Mouse (Mus musculus): Measurements from ENCODE around the gene Ccr10. TPM values are rescaled to one million over a fixed set of nuclear protein-coding genes. Genes with fewer than 3 reads are reported as not detected.

The Ccr10 gene
- polyA plus RNA-seq, 1 experiment from 2014 or later, result 0.33 TPM

- Histone ChIP-seq H3K4me3 (ENCODE audit: low read depth, low read length) (no peak overlapping the region), H3K9me3 (ENCODE audit: control insufficient read depth, low read depth, low read length) (no peaks in the 10 kb centered on the region), H3K4me1 (ENCODE audit: control insufficient read depth, insufficient read depth, low read length) (peaks cover 13% of the 10 kb centered on the region), H3K4me2 (replicated peaks; ENCODE audit: low read depth, low read length) (no peak overlapping the region), H3K27me3 (ENCODE audit: control insufficient read depth, insufficient read depth, low read length) (no peaks in the 10 kb centered on the region), H3K9ac (replicated peaks; ENCODE audit: low read depth, low read length) (no peak overlapping the region), H3K36me3 (ENCODE audit: control insufficient read depth, insufficient read depth, low read length) (no peaks in the 10 kb centered on the region), H3K27ac (ENCODE audit: low read length) (no peak overlapping the region)
- ATAC-seq (ENCODE audit: insufficient number of reproducible peaks, insufficient read depth, low FRiP score, low read depth), result no peak
- 88% methylated on average over 12 of the region's 12 CpGs for WGBS
Measured at GRCm38 (mm10) chr11:101184984-101185383, 9.7 kb upstream of the Ccr10 start.

DNA sequence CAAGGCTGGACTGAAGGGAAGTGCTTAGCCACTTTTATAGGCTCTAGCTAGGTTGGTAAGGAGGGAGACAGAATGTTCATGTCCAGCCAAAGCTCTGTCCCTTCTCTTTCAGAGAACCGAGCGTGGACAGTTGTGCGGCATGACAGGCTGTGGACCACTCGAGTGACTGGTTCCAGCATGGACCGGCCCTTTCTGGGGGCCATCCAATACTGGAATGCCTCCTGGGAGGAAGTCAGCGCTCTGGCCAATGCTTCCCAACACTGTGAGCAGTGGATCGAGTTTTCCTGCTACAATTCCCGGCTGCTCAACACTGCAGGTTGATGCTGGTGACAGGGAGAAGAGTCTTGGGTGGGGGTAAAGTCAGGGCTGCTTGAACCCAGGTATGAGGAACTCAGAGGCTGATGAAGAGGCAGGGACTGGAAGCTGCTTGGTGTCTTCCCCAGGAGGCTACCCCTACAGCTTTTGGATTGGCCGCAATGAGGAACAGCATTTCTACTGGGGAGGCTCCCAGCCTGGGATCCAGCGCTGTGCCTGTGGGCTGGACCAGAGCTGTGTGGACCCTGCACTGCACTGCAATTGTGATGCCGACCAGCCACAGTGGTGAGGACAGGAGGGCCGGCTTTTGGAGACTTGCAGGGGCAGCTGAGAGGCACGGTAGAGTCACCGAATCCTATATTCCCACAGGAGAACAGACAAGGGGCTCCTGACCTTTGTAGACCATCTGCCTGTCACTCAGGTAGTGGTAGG, 7.7 kb upstream of the Ccr10 start:
- Histone ChIP-seq H3K27me3 (ENCODE audit: control insufficient read depth, insufficient read depth, low read length) (no peaks in the 10 kb centered on the region), H3K27ac (ENCODE audit: low read length) (no peak overlapping the region), H3K9ac (replicated peaks; ENCODE audit: low read depth, low read length) (no peak overlapping the region), H3K4me2 (replicated peaks; ENCODE audit: low read depth, low read length) (no peak overlapping the region), H3K4me3 (ENCODE audit: low read depth, low read length) (no peak overlapping the region), H3K36me3 (ENCODE audit: control insufficient read depth, insufficient read depth, low read length) (no peaks in the 10 kb centered on the region), H3K4me1 (ENCODE audit: control insufficient read depth, insufficient read depth, low read length) (no peaks in the 10 kb centered on the region), H3K9me3 (ENCODE audit: control insufficient read depth, low read depth, low read length) (no peaks in the 10 kb centered on the region)
- 79% methylated on average over 14 of the region's 14 CpGs for whole genome bisulfite sequencing
- ATAC-seq (ENCODE audit: insufficient number of reproducible peaks, insufficient read depth, low FRiP score, low read depth), result no peak

DNA sequence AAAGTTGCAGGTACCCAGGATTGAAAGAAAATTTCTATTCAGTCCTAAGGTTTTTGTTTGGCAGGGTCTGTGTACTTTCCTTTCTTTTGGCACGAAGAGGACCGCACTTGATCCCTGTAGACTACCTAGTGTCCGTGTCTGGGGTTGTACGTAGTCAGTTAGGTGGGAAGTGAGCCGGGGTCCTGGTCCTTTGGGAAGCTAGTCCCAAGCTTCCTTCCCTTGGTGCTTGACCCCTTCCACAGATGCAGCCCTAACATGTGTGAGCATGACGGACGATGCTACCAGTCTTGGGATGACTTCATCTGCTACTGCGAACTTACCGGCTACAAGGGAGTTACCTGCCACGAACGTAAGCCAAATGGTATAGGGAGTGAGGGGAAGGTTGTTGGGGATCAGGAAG, 6.7 kb upstream of the Ccr10 start:
- no peaks in the 10 kb centered on the region for H3K9me3 ChIP-seq (ENCODE audit: control insufficient read depth, low read depth, low read length)
- no peak for ATAC-seq (ENCODE audit: insufficient number of reproducible peaks, insufficient read depth, low FRiP score, low read depth)
- H3K36me3 ChIP-seq (ENCODE audit: control insufficient read depth, insufficient read depth, low read length), result no peaks in the 10 kb centered on the region
- no peak overlapping the region for H3K4me2 ChIP-seq (replicated peaks; ENCODE audit: low read depth, low read length)
- H3K27ac ChIP-seq (ENCODE audit: low read length), result no peak overlapping the region
- H3K27me3 ChIP-seq (ENCODE audit: control insufficient read depth, insufficient read depth, low read length), result peaks cover 6% of the 10 kb centered on the region; the same call in 1 of the 2 replicates
- H3K4me1 ChIP-seq (ENCODE audit: control insufficient read depth, insufficient read depth, low read length), result 0 out of 2 replicates have a peak, but pooled peaks cover 3% of the 10 kb centered on the region
- H3K9ac ChIP-seq (replicated peaks; ENCODE audit: low read depth, low read length), result no peak overlapping the region
- no peak overlapping the region for H3K4me3 ChIP-seq (ENCODE audit: low read depth, low read length)
- WGBS, result 89% methylated on average over 11 of the region's 11 CpGs

- H3K9me3 ChIP-seq (ENCODE audit: control insufficient read depth, low read depth, low read length), result no peaks in the 10 kb centered on the region
- no peak for ATAC-seq (ENCODE audit: insufficient number of reproducible peaks, insufficient read depth, low FRiP score, low read depth)
- no peak overlapping the region for H3K4me2 ChIP-seq (replicated peaks; ENCODE audit: low read depth, low read length)
- no peaks in the 10 kb centered on the region for H3K36me3 ChIP-seq (ENCODE audit: control insufficient read depth, insufficient read depth, low read length)
- no peak overlapping the region for H3K9ac ChIP-seq (replicated peaks; ENCODE audit: low read depth, low read length)
- 0 out of 2 replicates have a peak, but pooled peaks cover 3% of the 10 kb centered on the region for H3K4me1 ChIP-seq (ENCODE audit: control insufficient read depth, insufficient read depth, low read length)
- H3K4me3 ChIP-seq (ENCODE audit: low read depth, low read length), result no peak overlapping the region
- 41% methylated on average over 10 of the region's 10 CpGs for WGBS
- H3K27ac ChIP-seq (ENCODE audit: low read length), result no peak overlapping the region
- H3K27me3 ChIP-seq (ENCODE audit: control insufficient read depth, insufficient read depth, low read length), result peaks cover 8% of the 10 kb centered on the region; the same call in 1 of the 2 replicates
Measured at GRCm38 (mm10) chr11:101180846-101181740, 5.8 kb upstream of the Ccr10 start.

GRCm38 (mm10) chr11:101180261-101180660, 5.0 kb upstream of the Ccr10 start:
- Histone ChIP-seq H3K4me2 (replicated peaks; ENCODE audit: low read depth, low read length) (no peak overlapping the region), H3K27me3 (ENCODE audit: control insufficient read depth, insufficient read depth, low read length) (peaks cover 8% of the 10 kb centered on the region; the same call in 1 of the 2 replicates), H3K36me3 (ENCODE audit: control insufficient read depth, insufficient read depth, low read length) (no peaks in the 10 kb centered on the region), H3K4me1 (ENCODE audit: control insufficient read depth, insufficient read depth, low read length) (peaks cover 4% of the 10 kb centered on the region; the same call in 1 of the 2 replicates), H3K4me3 (ENCODE audit: low read depth, low read length) (no peak overlapping the region), H3K9me3 (ENCODE audit: control insufficient read depth, low read depth, low read length) (no peaks in the 10 kb centered on the region), H3K9ac (replicated peaks; ENCODE audit: low read depth, low read length) (no peak overlapping the region), H3K27ac (ENCODE audit: low read length) (no peak overlapping the region)
- 54% methylated on average over 17 of the region's 17 CpGs for WGBS
- no peak for ATAC-seq (ENCODE audit: insufficient number of reproducible peaks, insufficient read depth, low FRiP score, low read depth)

DNA sequence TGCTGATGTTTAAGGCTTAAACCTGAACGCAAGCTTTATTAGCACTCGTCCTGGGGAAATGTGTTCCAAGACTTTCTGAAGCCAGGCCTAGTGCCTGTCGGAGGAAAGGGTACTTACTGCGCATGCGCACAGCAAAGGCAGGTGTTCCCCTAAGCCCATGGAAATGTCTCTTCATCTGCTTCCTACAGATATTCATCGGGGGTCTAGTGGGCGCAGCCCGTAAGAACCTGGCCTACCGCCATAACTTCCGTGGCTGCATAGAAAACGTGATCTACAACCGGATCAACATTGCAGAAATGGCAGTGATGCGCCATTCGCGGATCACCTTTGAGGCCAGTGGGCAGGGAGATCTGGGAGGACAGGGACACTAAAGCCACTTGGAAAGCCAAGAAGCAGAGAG, 4.1 kb upstream of the Ccr10 start:
- ATAC-seq (ENCODE audit: insufficient number of reproducible peaks, insufficient read depth, low FRiP score, low read depth), result no peak
- Histone ChIP-seq H3K4me2 (replicated peaks; ENCODE audit: low read depth, low read length) (no peak overlapping the region), H3K4me3 (ENCODE audit: low read depth, low read length) (no peak overlapping the region), H3K36me3 (ENCODE audit: control insufficient read depth, insufficient read depth, low read length) (no peaks in the 10 kb centered on the region), H3K4me1 (ENCODE audit: control insufficient read depth, insufficient read depth, low read length) (peaks cover 13% of the 10 kb centered on the region), H3K27ac (ENCODE audit: low read length) (no peak overlapping the region), H3K9ac (replicated peaks; ENCODE audit: low read depth, low read length) (no peak overlapping the region), H3K27me3 (ENCODE audit: control insufficient read depth, insufficient read depth, low read length) (peaks cover 8% of the 10 kb centered on the region; the same call in 1 of the 2 replicates), H3K9me3 (ENCODE audit: control insufficient read depth, low read depth, low read length) (no peaks in the 10 kb centered on the region)
- 78% methylated on average over 15 of the region's 15 CpGs for WGBS

GRCm38 (mm10) chr11:101178061-101179058, 3.1 kb upstream of the Ccr10 start:
- no peak overlapping the region for H3K4me3 ChIP-seq (ENCODE audit: low read depth, low read length)
- no peak for ATAC-seq (ENCODE audit: insufficient number of reproducible peaks, insufficient read depth, low FRiP score, low read depth)
- H3K4me1 ChIP-seq (ENCODE audit: control insufficient read depth, insufficient read depth, low read length), result peaks cover 22% of the 10 kb centered on the region
- 60% methylated on average over 36 of the region's 36 CpGs for WGBS
- H3K36me3 ChIP-seq (ENCODE audit: control insufficient read depth, insufficient read depth, low read length), result no peaks in the 10 kb centered on the region
- no peaks in the 10 kb centered on the region for H3K9me3 ChIP-seq (ENCODE audit: control insufficient read depth, low read depth, low read length)
- no peak overlapping the region for H3K27ac ChIP-seq (ENCODE audit: low read length)
- no peak overlapping the region for H3K4me2 ChIP-seq (replicated peaks; ENCODE audit: low read depth, low read length)
- no peak overlapping the region for H3K9ac ChIP-seq (replicated peaks; ENCODE audit: low read depth, low read length)
- peaks cover 8% of the 10 kb centered on the region; the same call in 1 of the 2 replicates for H3K27me3 ChIP-seq (ENCODE audit: control insufficient read depth, insufficient read depth, low read length)

All from stomach, embryonic 14.5 days (tissue).